ENCODE assay signal across 32 mouse cellular contexts in genomic region chr11:38280961-38281360, GRCm38 (mm10).
"Had no signal": no experiment of that assay in that cellular context is flagged by ENCODE, and none has a peak within 500 bp of the region (broad histone marks: within the 10 kb centered on the region; RNA-seq: fewer than 3 reads in every experiment).

No protein-coding gene starts in this region.

- H3K9ac ChIP-seq: limb, embryonic 12.5 days; limb, embryonic 13.5 days; limb, embryonic 15.5 days; liver, embryonic 12.5 days; liver, embryonic 13.5 days; liver, embryonic 14.5 days; liver, embryonic 15.5 days; liver, postnatal 0 days; lung, embryonic 14.5 days; lung, embryonic 15.5 days; midbrain, embryonic 12.5 days; midbrain, embryonic 13.5 days; midbrain, embryonic 15.5 days; neural tube, embryonic 12.5 days had no signal

- H3K27ac ChIP-seq: left cerebral cortex, adult 2 months; limb, embryonic 10.5 days; limb, embryonic 12.5 days; limb, embryonic 13.5 days; limb, embryonic 15.5 days; liver, embryonic 12.5 days; liver, embryonic 13.5 days; liver, embryonic 14.5 days; liver, embryonic 15.5 days; lung, embryonic 15.5 days; macrophage; midbrain, embryonic 10.5 days; midbrain, embryonic 12.5 days; midbrain, embryonic 13.5 days; midbrain, embryonic 15.5 days; neural tube, embryonic 12.5 days had no signal

- H3K27me3 ChIP-seq: limb, embryonic 12.5 days; limb, embryonic 13.5 days; limb, embryonic 15.5 days; liver, embryonic 12.5 days; liver, embryonic 13.5 days; liver, embryonic 15.5 days; lung, embryonic 15.5 days; megakaryocyte, embryonic 14.5 days; midbrain, embryonic 12.5 days; midbrain, embryonic 13.5 days; midbrain, embryonic 15.5 days; neural tube, embryonic 12.5 days had no signal

- H3K4me3 ChIP-seq: left cerebral cortex, adult 2 months; limb, embryonic 10.5 days; limb, embryonic 12.5 days; limb, embryonic 13.5 days; limb, embryonic 15.5 days; liver, embryonic 12.5 days; liver, embryonic 13.5 days; liver, embryonic 15.5 days; lung, embryonic 15.5 days; megakaryocyte, embryonic 14.5 days; midbrain, embryonic 10.5 days; midbrain, embryonic 12.5 days; midbrain, embryonic 13.5 days; midbrain, embryonic 15.5 days; myocyte; neural tube, embryonic 12.5 days had no signal

- DNase-seq: left cerebral cortex, postnatal 4 days; liver; liver, embryonic 13.5 days; liver, postnatal 0 days; lung, adult 18-20 months; lung, adult 2 months; lung, embryonic 14.5 days; lung, postnatal 10 days; lung, postnatal 14 days; lung, postnatal 36 days; lung, postnatal 4 days; midbrain, embryonic 14.5 days had no signal

- H3K9me3 ChIP-seq: limb, embryonic 10.5 days; limb, embryonic 12.5 days; limb, embryonic 13.5 days; limb, embryonic 15.5 days; liver, embryonic 12.5 days; liver, embryonic 13.5 days; liver, embryonic 15.5 days; lung, embryonic 15.5 days; megakaryocyte, embryonic 14.5 days; midbrain, embryonic 10.5 days; midbrain, embryonic 12.5 days; midbrain, embryonic 13.5 days; midbrain, embryonic 15.5 days; neural tube, embryonic 12.5 days had no signal

- H3K4me2 ChIP-seq: limb, embryonic 12.5 days; limb, embryonic 13.5 days; limb, embryonic 15.5 days; liver, embryonic 11.5 days; liver, embryonic 12.5 days; liver, embryonic 13.5 days; liver, embryonic 15.5 days; lung, embryonic 14.5 days; lung, embryonic 15.5 days; midbrain, embryonic 12.5 days; midbrain, embryonic 13.5 days; midbrain, embryonic 15.5 days; neural tube, embryonic 12.5 days had no signal

- H3K4me1 ChIP-seq: limb, embryonic 10.5 days; limb, embryonic 12.5 days; limb, embryonic 13.5 days; limb, embryonic 15.5 days; liver, embryonic 12.5 days; liver, embryonic 13.5 days; liver, embryonic 15.5 days; lung, embryonic 15.5 days; megakaryocyte, embryonic 14.5 days; midbrain, embryonic 10.5 days; midbrain, embryonic 12.5 days; midbrain, embryonic 13.5 days; midbrain, embryonic 15.5 days; neural tube, embryonic 12.5 days had no signal

- ATAC-seq: liver, embryonic 12.5 days; liver, postnatal 0 days; lung, postnatal 0 days; midbrain, embryonic 13.5 days; midbrain, embryonic 15.5 days; midbrain, embryonic 16.5 days had no signal

- H3K36me3 ChIP-seq: limb, embryonic 10.5 days; limb, embryonic 12.5 days; limb, embryonic 13.5 days; limb, embryonic 15.5 days; liver, embryonic 12.5 days; liver, embryonic 13.5 days; liver, embryonic 15.5 days; lung, embryonic 15.5 days; midbrain, embryonic 10.5 days; midbrain, embryonic 12.5 days; midbrain, embryonic 13.5 days; midbrain, embryonic 15.5 days; neural tube, embryonic 12.5 days had no signal
